In the genomic region with DNA sequence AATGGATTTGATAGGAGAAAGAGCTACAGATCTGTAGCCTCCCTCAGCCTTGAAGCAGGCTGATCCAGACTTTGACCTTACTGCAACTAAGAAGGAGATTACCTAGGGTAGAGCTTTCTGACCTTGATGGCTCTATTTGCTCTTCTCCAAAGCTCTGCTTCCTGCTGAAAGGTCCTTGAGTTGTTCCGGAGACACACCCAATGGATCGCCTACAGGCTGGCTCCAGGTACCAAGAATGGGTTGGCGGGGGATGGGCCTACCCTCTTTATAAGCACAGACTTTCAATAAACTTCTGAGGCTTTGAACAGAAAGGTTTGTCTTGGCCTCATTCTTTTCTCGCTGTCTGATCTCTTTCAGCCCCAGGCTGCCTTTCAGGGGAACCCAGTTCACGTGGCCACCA, we compare ENCODE assay signal across 19 mouse cellular contexts.
"Had no signal": no experiment of that assay in that cellular context is flagged by ENCODE, and none has a peak within 500 bp of the region (broad histone marks: within the 10 kb centered on the region; RNA-seq: fewer than 3 reads in every experiment).

No protein-coding gene starts in this region.

- H3K27me3 ChIP-seq: limb, embryonic 13.5 days; liver, embryonic 12.5 days; liver, embryonic 15.5 days; lung, embryonic 15.5 days; neural tube, embryonic 12.5 days; neural tube, embryonic 15.5 days had no signal

- ATAC-seq: liver, embryonic 12.5 days had no signal

- DNase-seq: kidney, postnatal 25 days; liver; lung, adult 18-20 months; lung, postnatal 14 days; lung, postnatal 4 days; midbrain, embryonic 14.5 days; right cerebral cortex, adult 18-20 months; right cerebral cortex, postnatal 14 days; right cerebral cortex, postnatal 4 days; thymus, postnatal 36 days had no signal

- H3K4me2 ChIP-seq: limb, embryonic 13.5 days; liver, embryonic 12.5 days; liver, embryonic 15.5 days; lung, embryonic 15.5 days; midbrain, embryonic 11.5 days; neural tube, embryonic 12.5 days; neural tube, embryonic 15.5 days had no signal

- H3K27ac ChIP-seq: kidney, postnatal 0 days; limb, embryonic 10.5 days; limb, embryonic 13.5 days; liver, embryonic 12.5 days; liver, embryonic 15.5 days; lung, embryonic 15.5 days; neural tube, embryonic 12.5 days; neural tube, embryonic 15.5 days had no signal

- H3K4me1 ChIP-seq: limb, embryonic 10.5 days; limb, embryonic 13.5 days; liver, embryonic 12.5 days; liver, embryonic 15.5 days; lung, embryonic 15.5 days; neural tube, embryonic 12.5 days; neural tube, embryonic 15.5 days had no signal

- H3K9ac ChIP-seq: limb, embryonic 13.5 days; liver, embryonic 12.5 days; liver, embryonic 15.5 days; lung, embryonic 15.5 days; neural tube, embryonic 12.5 days; neural tube, embryonic 15.5 days had no signal

- H3K9me3 ChIP-seq: limb, embryonic 10.5 days; limb, embryonic 13.5 days; liver, embryonic 12.5 days; liver, embryonic 15.5 days; lung, embryonic 15.5 days; neural tube, embryonic 12.5 days; neural tube, embryonic 15.5 days had no signal

- H3K36me3 ChIP-seq: limb, embryonic 10.5 days; limb, embryonic 13.5 days; liver, embryonic 12.5 days; liver, embryonic 15.5 days; lung, embryonic 15.5 days; neural tube, embryonic 12.5 days; neural tube, embryonic 15.5 days had no signal

- H3K4me3 ChIP-seq: limb, embryonic 10.5 days; limb, embryonic 13.5 days; liver, embryonic 12.5 days; liver, embryonic 15.5 days; lung, embryonic 15.5 days; neural tube, embryonic 12.5 days; neural tube, embryonic 15.5 days had no signal
